Mouse (Mus musculus): ENCODE measurements at regions not wholly inside any gene's neighbourhood (a gene's known extent, or its start where the extent isn't known, plus 50 kb on each side); places are given as distances from the start of the nearest gene placed in this dataset.

DNA sequence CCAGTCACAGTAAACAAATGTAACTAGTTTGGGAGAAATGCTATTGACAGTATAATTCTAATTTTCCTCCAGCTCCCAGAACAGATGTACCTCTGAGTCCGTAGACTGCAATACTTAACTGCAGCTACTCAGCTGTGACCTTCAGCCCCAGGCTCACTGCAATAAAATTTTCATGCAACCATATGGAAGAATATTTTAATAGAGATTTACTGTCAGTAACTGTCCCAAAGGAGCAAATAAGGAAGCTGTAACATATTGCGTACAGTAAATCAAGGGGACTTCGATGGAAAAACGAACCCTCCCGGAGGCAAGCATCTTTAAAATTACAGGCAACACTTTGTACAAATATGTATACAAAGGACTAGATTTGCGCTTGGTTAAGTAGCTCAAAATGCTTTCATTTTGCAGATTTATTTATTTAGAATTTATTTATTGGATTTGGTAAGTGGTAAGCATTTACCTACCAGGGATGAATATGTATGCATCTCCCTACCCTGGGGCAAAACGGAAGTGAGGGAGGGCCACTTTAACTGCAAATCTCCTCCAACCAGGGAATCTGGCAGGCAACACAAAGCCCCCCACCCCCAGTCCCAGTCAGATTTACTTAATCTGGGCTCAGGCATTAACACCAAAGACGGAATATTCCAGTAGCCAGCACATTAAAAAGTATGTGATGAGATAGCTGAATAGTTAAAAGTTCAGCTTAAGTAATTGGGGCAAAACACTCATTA lies 141.7 kb downstream of the Etaa1 start:
- Histone ChIP-seq H3K9ac (ENCODE audit: low read depth, low read length) (no peak overlapping the region), H3K4me1 (ENCODE audit: control insufficient read depth, insufficient read depth, low read depth, low read length) (no peaks in the 10 kb centered on the region), H3K27ac (ENCODE audit: low read depth, low read length) (no peak overlapping the region), H3K27me3 (replicated peaks; ENCODE audit: control insufficient read depth, insufficient read depth, low read length) (no peaks in the 10 kb centered on the region), H3K4me2 (ENCODE audit: low read length) (no peak overlapping the region), H3K4me3 (ENCODE audit: low read length) (no peak overlapping the region), H3K9me3 (ENCODE audit: control insufficient read depth, low read length) (no peaks in the 10 kb centered on the region), H3K36me3 (ENCODE audit: control insufficient read depth, insufficient read depth, low read length) (no peaks in the 10 kb centered on the region)
- WGBS: 56% methylated on average over 8 of the region's 8 CpGs
- ATAC-seq: peak; percentile 86

DNA sequence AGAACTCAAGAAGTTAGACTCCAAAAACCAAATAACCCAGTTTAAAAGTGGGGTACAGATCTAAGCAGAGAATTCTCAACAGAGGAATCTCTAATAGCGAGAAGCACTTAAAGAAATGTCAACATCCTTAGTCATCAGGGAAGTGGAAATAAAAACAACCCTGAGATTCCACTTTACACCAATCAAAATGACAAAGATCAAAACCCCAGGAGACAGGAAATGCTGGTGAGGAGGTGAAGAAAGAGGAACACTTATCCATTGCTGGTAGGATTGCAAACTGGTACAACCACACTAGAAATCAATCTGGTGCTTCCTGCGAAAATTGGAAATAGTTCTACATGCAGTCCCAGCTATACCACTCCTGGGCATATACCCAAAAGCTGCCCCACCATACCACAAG lies 111.0 kb downstream of the Etaa1 start:
- no peak for ATAC-seq
- no peak overlapping the region for H3K27ac ChIP-seq (ENCODE audit: low read depth, low read length)
- 81% methylated on average over 2 of the region's 2 CpGs for WGBS

DNA sequence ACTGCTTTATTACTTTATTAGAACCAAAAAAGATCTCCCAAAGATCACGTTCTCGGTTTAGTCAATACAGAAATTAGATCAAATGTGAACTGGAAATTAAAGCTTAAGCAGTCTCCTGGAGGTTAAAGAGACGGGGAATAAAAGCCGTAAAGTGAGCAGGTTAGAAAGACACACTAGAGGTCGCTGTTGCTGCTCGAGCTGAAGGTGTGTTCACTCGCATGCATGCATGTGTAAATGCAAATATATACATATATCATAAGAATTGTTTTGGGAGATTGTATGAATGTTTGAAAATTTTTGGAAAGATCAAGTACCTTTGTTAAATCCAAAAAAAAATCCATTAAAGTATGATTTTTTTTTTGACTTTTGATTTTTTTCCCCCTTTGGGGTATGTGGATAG lies 101.3 kb downstream of the Etaa1 start:
- no peaks in the 10 kb centered on the region for H3K9me3 ChIP-seq (ENCODE audit: control insufficient read depth, low read length)
- 41% methylated on average over 7 of the region's 7 CpGs for WGBS
- H3K27me3 ChIP-seq (replicated peaks; ENCODE audit: control insufficient read depth, insufficient read depth, low read length): no peaks in the 10 kb centered on the region
- H3K36me3 ChIP-seq (ENCODE audit: control insufficient read depth, insufficient read depth, low read length): no peaks in the 10 kb centered on the region
- H3K27ac ChIP-seq (ENCODE audit: low read depth, low read length): no peak overlapping the region
- H3K4me1 ChIP-seq (ENCODE audit: control insufficient read depth, insufficient read depth, low read depth, low read length): no peaks in the 10 kb centered on the region
- ATAC-seq: no peak
- H3K4me3 ChIP-seq (ENCODE audit: low read length): no peak overlapping the region
- H3K9ac ChIP-seq (ENCODE audit: low read depth, low read length): no peak overlapping the region
- H3K4me2 ChIP-seq (ENCODE audit: low read length): no peak overlapping the region

More for the DNA sequence above, 111.0 kb downstream of the Etaa1 start:
- Histone ChIP-seq H3K4me3 (ENCODE audit: low read length) (no peak overlapping the region), H3K9me3 (ENCODE audit: control insufficient read depth, low read length) (no peaks in the 10 kb centered on the region), H3K27me3 (replicated peaks; ENCODE audit: control insufficient read depth, insufficient read depth, low read length) (no peaks in the 10 kb centered on the region), H3K36me3 (ENCODE audit: control insufficient read depth, insufficient read depth, low read length) (no peaks in the 10 kb centered on the region), H3K4me2 (ENCODE audit: low read length) (no peak overlapping the region), H3K9ac (ENCODE audit: low read depth, low read length) (no peak overlapping the region), H3K4me1 (ENCODE audit: control insufficient read depth, insufficient read depth, low read depth, low read length) (no peaks in the 10 kb centered on the region)

DNA sequence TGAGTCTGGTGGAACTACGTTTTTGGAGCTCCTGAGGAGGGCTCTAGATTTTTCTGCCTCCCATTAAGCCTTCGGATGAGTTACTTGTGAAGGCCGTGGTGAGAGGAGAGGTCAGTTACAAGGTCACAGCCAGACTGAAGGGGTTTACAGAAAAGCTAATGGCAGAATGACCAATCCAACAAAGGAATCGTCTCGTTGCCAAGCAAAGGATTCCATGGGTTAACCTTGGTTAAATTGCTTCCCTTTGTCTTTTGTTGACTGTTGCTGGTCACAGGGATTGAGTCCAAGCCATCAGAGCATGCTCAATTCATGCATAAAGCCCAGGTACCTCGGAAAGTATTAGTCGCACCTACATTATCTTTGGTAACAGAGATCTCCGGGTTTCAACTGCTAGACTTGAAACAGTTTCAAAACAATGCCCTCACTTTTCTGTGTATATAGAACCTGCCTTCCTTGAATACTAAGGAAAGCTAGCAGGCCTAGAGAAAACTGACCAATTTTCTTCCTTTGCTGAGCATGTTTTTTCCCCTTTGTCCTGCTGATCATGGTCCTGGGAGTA lies 100.3 kb downstream of the Etaa1 start:
- Histone ChIP-seq H3K36me3 (ENCODE audit: control insufficient read depth, insufficient read depth, low read length) (no peaks in the 10 kb centered on the region), H3K9me3 (ENCODE audit: control insufficient read depth, low read length) (no peaks in the 10 kb centered on the region), H3K4me1 (ENCODE audit: control insufficient read depth, insufficient read depth, low read depth, low read length) (no peaks in the 10 kb centered on the region), H3K4me2 (ENCODE audit: low read length) (no peak overlapping the region), H3K4me3 (ENCODE audit: low read length) (no peak overlapping the region), H3K9ac (ENCODE audit: low read depth, low read length) (no peak overlapping the region), H3K27ac (ENCODE audit: low read depth, low read length) (no peak overlapping the region), H3K27me3 (replicated peaks; ENCODE audit: control insufficient read depth, insufficient read depth, low read length) (no peaks in the 10 kb centered on the region)
- no peak for ATAC-seq
- WGBS: 34% methylated on average over 8 of the region's 8 CpGs

DNA sequence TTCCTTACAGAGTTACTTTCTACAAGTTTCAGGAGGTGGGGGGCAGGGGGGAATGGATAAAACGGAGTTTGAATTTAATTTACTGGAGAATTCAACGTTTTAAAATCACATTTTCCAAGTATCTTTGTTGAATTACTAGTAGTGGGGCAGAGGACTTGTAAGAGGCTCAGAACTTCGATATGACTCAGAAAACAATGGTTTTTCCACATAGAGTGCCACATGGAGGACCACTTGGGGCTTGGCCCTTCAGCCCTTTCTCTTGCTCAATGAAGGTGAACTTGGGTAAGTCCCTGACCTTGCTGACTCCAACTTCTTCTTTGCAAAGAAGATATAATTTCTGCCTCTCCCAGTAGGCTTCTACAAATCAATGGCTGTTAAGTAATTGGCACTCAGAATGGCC lies 99.8 kb downstream of the Etaa1 start:
- H3K9ac ChIP-seq (ENCODE audit: low read depth, low read length): no peak overlapping the region
- no peaks in the 10 kb centered on the region for H3K4me1 ChIP-seq (ENCODE audit: control insufficient read depth, insufficient read depth, low read depth, low read length)
- no peaks in the 10 kb centered on the region for H3K36me3 ChIP-seq (ENCODE audit: control insufficient read depth, insufficient read depth, low read length)
- no peak overlapping the region for H3K4me2 ChIP-seq (ENCODE audit: low read length)
- WGBS: 67% methylated on average over 3 of the region's 3 CpGs
- no peak for ATAC-seq
- H3K27ac ChIP-seq (ENCODE audit: low read depth, low read length): no peak overlapping the region
- H3K27me3 ChIP-seq (replicated peaks; ENCODE audit: control insufficient read depth, insufficient read depth, low read length): no peaks in the 10 kb centered on the region
- H3K9me3 ChIP-seq (ENCODE audit: control insufficient read depth, low read length): no peaks in the 10 kb centered on the region
- H3K4me3 ChIP-seq (ENCODE audit: low read length): no peak overlapping the region

DNA sequence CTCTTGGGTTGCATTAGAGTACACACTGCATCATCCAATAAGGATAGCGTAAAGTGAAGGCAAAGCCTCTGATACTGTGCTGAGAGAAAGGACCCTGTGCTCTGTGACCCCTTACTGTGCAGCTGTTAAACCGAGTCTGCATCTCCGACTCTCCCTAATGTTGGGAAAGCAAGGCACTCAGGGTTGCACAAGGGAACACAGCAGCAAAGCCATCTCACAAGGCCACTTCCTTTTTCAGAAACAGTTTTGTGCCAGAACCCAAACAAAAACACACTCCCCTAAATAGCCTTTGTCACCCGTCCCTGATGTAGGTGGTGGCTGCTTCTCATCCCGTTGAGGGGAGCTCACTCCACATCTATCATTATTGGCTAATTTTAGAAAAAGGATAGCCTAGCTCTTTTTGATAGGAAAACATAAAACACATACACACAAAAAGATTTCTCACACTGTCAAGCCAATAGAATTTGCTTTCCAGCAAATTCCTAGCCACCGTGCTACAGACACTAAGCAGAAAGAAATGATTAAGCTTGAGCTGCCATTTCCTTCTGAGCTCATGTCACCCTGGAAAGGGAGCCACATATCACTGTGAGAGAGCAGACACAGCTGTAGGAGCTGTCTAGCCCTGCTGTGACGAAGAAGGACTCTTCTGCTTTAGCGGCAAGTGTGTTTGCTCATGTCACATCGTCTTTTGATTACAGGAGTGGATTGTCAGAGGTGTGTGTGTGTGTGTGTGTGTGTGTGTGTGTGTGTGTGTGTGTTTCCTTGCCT lies 94.1 kb downstream of the Etaa1 start:
- Histone ChIP-seq H3K9me3 (ENCODE audit: control insufficient read depth, low read length) (no peaks in the 10 kb centered on the region), H3K27ac (ENCODE audit: low read depth, low read length) (no peak overlapping the region), H3K9ac (ENCODE audit: low read depth, low read length) (no peak overlapping the region), H3K4me2 (ENCODE audit: low read length) (no peak overlapping the region), H3K4me3 (ENCODE audit: low read length) (no peak overlapping the region), H3K36me3 (ENCODE audit: control insufficient read depth, insufficient read depth, low read length) (no peaks in the 10 kb centered on the region), H3K4me1 (ENCODE audit: control insufficient read depth, insufficient read depth, low read depth, low read length) (no peaks in the 10 kb centered on the region), H3K27me3 (replicated peaks; ENCODE audit: control insufficient read depth, insufficient read depth, low read length) (no peaks in the 10 kb centered on the region)
- ATAC-seq: peak; percentile 48; the same call in 1 of the 2 replicates
- WGBS: 51% methylated on average over 9 of the region's 9 CpGs

DNA sequence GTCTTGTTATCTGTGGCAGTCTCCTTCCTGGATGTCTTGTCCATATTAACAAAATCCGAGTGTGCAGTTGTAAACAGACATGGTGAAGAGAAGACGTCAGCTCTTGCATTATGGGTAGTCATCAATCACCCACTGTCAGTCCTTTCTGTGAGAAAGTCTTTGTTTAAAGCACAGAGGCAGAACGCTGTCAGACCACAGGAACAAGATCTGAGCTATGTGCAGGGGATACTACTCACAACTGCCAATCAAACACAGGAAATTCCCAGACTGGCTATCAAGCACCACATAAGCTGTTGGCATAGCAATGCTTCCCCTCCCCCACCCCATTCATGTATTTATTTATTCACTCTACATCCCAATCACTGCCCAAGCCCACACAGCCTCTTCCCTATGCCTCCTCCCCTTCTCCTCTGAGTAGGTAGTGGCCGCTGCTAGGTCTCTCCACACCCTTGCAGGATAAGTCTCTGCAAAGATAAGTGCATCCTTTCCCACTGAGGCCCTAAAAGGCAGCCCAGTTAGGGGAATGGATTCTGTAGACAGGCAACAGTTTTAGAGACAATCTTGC lies 88.8 kb downstream of the Etaa1 start:
- WGBS: 26% methylated on average over 4 of the region's 4 CpGs
- ATAC-seq: peak; percentile 54
- no peaks in the 10 kb centered on the region for H3K4me1 ChIP-seq (ENCODE audit: control insufficient read depth, insufficient read depth, low read depth, low read length)

DNA sequence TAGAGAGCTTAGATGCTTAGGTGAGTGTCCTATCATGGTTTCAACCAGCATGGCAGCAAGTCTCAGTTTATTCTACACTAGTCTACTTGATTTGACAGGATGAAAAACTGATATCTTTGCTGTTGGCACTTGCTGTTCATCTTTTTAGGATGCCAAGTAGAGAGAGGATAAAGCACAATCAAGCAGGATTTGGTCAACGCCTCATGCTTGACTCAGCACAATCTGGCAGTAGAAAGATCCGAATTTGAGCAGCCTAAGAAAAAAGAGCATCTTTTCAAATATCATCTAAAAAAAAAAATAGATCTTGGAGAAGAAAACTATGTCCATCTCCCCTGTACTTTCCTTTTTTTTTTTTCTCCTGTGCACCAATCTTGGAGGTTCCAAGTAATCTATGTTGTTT lies 83.0 kb downstream of the Etaa1 start:
- Histone ChIP-seq H3K4me3 (ENCODE audit: low read length) (no peak overlapping the region), H3K4me1 (ENCODE audit: control insufficient read depth, insufficient read depth, low read depth, low read length) (no peaks in the 10 kb centered on the region), H3K27me3 (replicated peaks; ENCODE audit: control insufficient read depth, insufficient read depth, low read length) (no peaks in the 10 kb centered on the region), H3K9ac (ENCODE audit: low read depth, low read length) (no peak overlapping the region), H3K36me3 (ENCODE audit: control insufficient read depth, insufficient read depth, low read length) (no peaks in the 10 kb centered on the region), H3K9me3 (ENCODE audit: control insufficient read depth, low read length) (no peaks in the 10 kb centered on the region), H3K4me2 (ENCODE audit: low read length) (no peak overlapping the region), H3K27ac (ENCODE audit: low read depth, low read length) (no peak overlapping the region)
- WGBS: 89% methylated on average over 2 of the region's 2 CpGs
- ATAC-seq: no peak

More for the DNA sequence above, 88.8 kb downstream of the Etaa1 start:
- Histone ChIP-seq H3K9me3 (ENCODE audit: control insufficient read depth, low read length) (no peaks in the 10 kb centered on the region), H3K27ac (ENCODE audit: low read depth, low read length) (no peak overlapping the region), H3K4me3 (ENCODE audit: low read length) (no peak overlapping the region), H3K9ac (ENCODE audit: low read depth, low read length) (no peak overlapping the region), H3K4me2 (ENCODE audit: low read length) (no peak overlapping the region), H3K36me3 (ENCODE audit: control insufficient read depth, insufficient read depth, low read length) (no peaks in the 10 kb centered on the region), H3K27me3 (replicated peaks; ENCODE audit: control insufficient read depth, insufficient read depth, low read length) (no peaks in the 10 kb centered on the region)

DNA sequence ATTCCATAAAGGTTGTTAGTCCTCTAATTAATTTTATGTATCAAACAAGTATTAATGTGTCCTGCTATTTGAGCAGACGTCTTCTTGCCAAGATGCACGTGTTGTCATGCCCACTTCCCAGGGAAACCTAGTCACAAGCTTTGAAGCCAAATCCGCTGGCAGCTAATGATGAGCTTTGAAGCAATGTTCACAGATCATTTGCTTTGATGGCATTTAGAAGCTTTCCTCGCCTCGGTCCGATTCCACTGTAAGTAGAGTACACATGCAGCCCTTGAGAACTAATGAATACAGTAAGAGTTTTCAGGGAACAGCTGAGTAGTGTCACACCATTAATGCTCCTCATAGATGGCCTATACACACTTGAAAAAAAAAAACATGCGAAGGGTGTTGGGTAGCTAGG lies 81.8 kb downstream of the Etaa1 start:
- no peak overlapping the region for H3K4me2 ChIP-seq (ENCODE audit: low read length)
- H3K4me1 ChIP-seq (ENCODE audit: control insufficient read depth, insufficient read depth, low read depth, low read length): no peaks in the 10 kb centered on the region
- no peaks in the 10 kb centered on the region for H3K9me3 ChIP-seq (ENCODE audit: control insufficient read depth, low read length)
- no peak overlapping the region for H3K27ac ChIP-seq (ENCODE audit: low read depth, low read length)
- H3K36me3 ChIP-seq (ENCODE audit: control insufficient read depth, insufficient read depth, low read length): no peaks in the 10 kb centered on the region
- 63% methylated on average over 7 of the region's 7 CpGs for WGBS
- no peak for ATAC-seq
- no peak overlapping the region for H3K4me3 ChIP-seq (ENCODE audit: low read length)
- H3K27me3 ChIP-seq (replicated peaks; ENCODE audit: control insufficient read depth, insufficient read depth, low read length): no peaks in the 10 kb centered on the region
- H3K9ac ChIP-seq (ENCODE audit: low read depth, low read length): no peak overlapping the region
